Mouse (Mus musculus) stomach, embryonic 16.5 days (tissue): ENCODE data around the gene Rhag. TPM values are rescaled to one million over a fixed set of nuclear protein-coding genes. Genes with fewer than 3 reads are reported as not detected.

Experiments
- ATAC-seq: fragments of 200-750 bp; cut with Nextera tagmentation; 2 replicates; pipeline ENCODE4 v1.8.0; 2017; ENCODE audit warnings: moderate number of reproducible peaks, moderate TSS enrichment; ENCODE audit not compliant: insufficient read depth, low FRiP score
- H3K27ac ChIP-seq: fragments of 300-500 bp; sonication (generic); 2 replicates; pipeline ENCODE4 v1.5.1; 2014; ENCODE audit warnings: low read length
- H3K27me3 ChIP-seq: fragments of 300-500 bp; sonication (generic); 2 replicates; pipeline ENCODE4 v1.6.1; 2014; ENCODE audit warnings: low read length, control low read depth, mixed read lengths; ENCODE audit not compliant: control insufficient read depth, insufficient read depth
- H3K36me3 ChIP-seq: fragments of 300-500 bp; sonication (generic); 2 replicates; pipeline ENCODE4 v1.6.1; 2014; ENCODE audit warnings: low read length; ENCODE audit not compliant: control insufficient read depth, insufficient read depth
- H3K4me1 ChIP-seq: fragments of 300-500 bp; sonication (generic); 2 replicates; pipeline ENCODE4 v1.6.1; 2014; ENCODE audit warnings: low read length, control low read depth, mixed read lengths; ENCODE audit not compliant: control insufficient read depth, insufficient read depth
- H3K4me2 ChIP-seq: fragments of 300-500 bp; sonication (generic); 2 replicates; pipeline ENCODE4 v1.6.1; 2014; ENCODE audit warnings: low read depth, low read length, mixed read lengths
- H3K4me3 ChIP-seq: fragments of 300-500 bp; sonication (generic); replicated peaks from 2 replicates; pipeline ENCODE4 v1.5.1; 2014; ENCODE audit warnings: mild to moderate bottlenecking, low read length
- H3K9ac ChIP-seq: fragments of 300-500 bp; sonication (generic); 2 replicates; pipeline ENCODE4 v1.6.1; 2014; ENCODE audit warnings: low read length
- H3K9me3 ChIP-seq: fragments of 300-500 bp; sonication (generic); replicated peaks from 2 replicates; pipeline ENCODE4 v1.6.1; 2016; ENCODE audit warnings: low read length, control low read depth; ENCODE audit not compliant: control insufficient read depth
- WGBS: fragments of 180-500 bp; shearing (Covaris S2); extraction: QIAGEN DNeasy Blood & Tissue Kit; methylation state at CpG from one replicate; pipeline ENCODE4 v1.1.7; 2014; 5-methylcytosine and 5-hydroxymethylcytosine counted together
- polyA plus RNA-seq: library from polyadenylated mRNA; unstranded; fragments of >200 nt; fragmentation: Nextera tagmentation; extraction: Ambion mirVana; gene quantifications from 2 replicates; pipeline ENCODE4 v1.2.1, GENCODE M21; 2015

Gene Rhag
- polyA plus RNA-seq, result 8.5 and 10.6 TPM in 2 replicates

GRCm38 (mm10) chr17:40810934-40811333 lies at the start of gene Rhag:
Gene Rhag (plus strand): TSS chr17:40811126.
- no peaks in the 10 kb centered on the region for H3K36me3 ChIP-seq
- no peaks in the 10 kb centered on the region for H3K27me3 ChIP-seq
- no peak within 1 kb of the TSS for H3K4me3 ChIP-seq
- H3K9ac ChIP-seq, result no peak within 1 kb of the TSS
- H3K4me2 ChIP-seq, result no peak within 1 kb of the TSS
- no peak within 1 kb of the TSS for H3K27ac ChIP-seq
- H3K4me1 ChIP-seq, result no peaks in the 10 kb centered on the region
- H3K9me3 ChIP-seq, result no peaks in the 10 kb centered on the region
- WGBS, result 62% methylated on average over 1 of the region's 1 CpGs
- no peak for ATAC-seq

GRCm38 (mm10) chr17:40763662-40764061 lies 47.3 kb upstream of the Rhag start:
- H3K27ac ChIP-seq, result no peak overlapping the region
- H3K9ac ChIP-seq, result no peak overlapping the region
- no peak overlapping the region for H3K4me2 ChIP-seq
- H3K27me3 ChIP-seq, result no peaks in the 10 kb centered on the region
- H3K9me3 ChIP-seq, result no peaks in the 10 kb centered on the region
- no peaks in the 10 kb centered on the region for H3K4me1 ChIP-seq
- WGBS, result 67% methylated on average over 4 of the region's 4 CpGs
- no peaks in the 10 kb centered on the region for H3K36me3 ChIP-seq
- no peak for ATAC-seq
- H3K4me3 ChIP-seq, result no peak overlapping the region

DNA sequence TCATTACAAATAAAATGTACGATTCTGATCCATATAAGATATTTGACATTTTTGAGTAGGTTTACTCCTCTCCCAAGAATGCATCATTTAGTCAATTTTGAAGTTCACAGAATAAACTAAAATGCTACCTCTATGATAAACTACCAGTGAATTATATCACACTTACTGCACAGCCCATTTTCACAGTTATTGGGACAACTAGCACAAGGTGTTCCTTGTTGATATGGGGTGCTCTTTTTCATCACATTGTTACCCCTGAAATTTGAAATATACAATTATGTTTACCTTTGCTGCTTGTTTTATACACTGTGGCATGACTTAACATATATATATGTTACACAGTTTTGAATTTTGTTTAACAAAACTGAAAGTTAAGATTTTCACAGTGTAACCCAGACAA lies 43.8 kb upstream of the Rhag start:
- Histone ChIP-seq H3K36me3 (no peaks in the 10 kb centered on the region), H3K9me3 (no peaks in the 10 kb centered on the region), H3K4me2 (no peak overlapping the region), H3K27ac (no peak overlapping the region), H3K27me3 (no peaks in the 10 kb centered on the region), H3K9ac (no peak overlapping the region), H3K4me1 (no peaks in the 10 kb centered on the region), H3K4me3 (no peak overlapping the region)
- 81% methylated on average over 1 of the region's 1 CpGs for WGBS
- no peak for ATAC-seq

- Histone ChIP-seq H3K4me3 (no peak overlapping the region), H3K27ac (no peak overlapping the region), H3K9me3 (no peaks in the 10 kb centered on the region), H3K9ac (no peak overlapping the region), H3K27me3 (no peaks in the 10 kb centered on the region), H3K4me2 (no peak overlapping the region), H3K4me1 (no peaks in the 10 kb centered on the region), H3K36me3 (no peaks in the 10 kb centered on the region)
- no peak for ATAC-seq
Measured at GRCm38 (mm10) chr17:40789877-40790276, 21.0 kb upstream of the Rhag start.

- peak; percentile 29 for ATAC-seq
- H3K27me3 ChIP-seq, result no peaks in the 10 kb centered on the region
- no peaks in the 10 kb centered on the region for H3K4me1 ChIP-seq
- H3K9me3 ChIP-seq, result no peaks in the 10 kb centered on the region
- H3K4me3 ChIP-seq, result no peak overlapping the region
- H3K4me2 ChIP-seq, result no peak overlapping the region
- WGBS, result 48% methylated on average over 20 of the region's 20 CpGs
- no peak overlapping the region for H3K27ac ChIP-seq
- no peaks in the 10 kb centered on the region for H3K36me3 ChIP-seq
- H3K9ac ChIP-seq, result no peak overlapping the region
Measured at GRCm38 (mm10) chr17:40793921-40794854, 16.7 kb upstream of the Rhag start.

DNA sequence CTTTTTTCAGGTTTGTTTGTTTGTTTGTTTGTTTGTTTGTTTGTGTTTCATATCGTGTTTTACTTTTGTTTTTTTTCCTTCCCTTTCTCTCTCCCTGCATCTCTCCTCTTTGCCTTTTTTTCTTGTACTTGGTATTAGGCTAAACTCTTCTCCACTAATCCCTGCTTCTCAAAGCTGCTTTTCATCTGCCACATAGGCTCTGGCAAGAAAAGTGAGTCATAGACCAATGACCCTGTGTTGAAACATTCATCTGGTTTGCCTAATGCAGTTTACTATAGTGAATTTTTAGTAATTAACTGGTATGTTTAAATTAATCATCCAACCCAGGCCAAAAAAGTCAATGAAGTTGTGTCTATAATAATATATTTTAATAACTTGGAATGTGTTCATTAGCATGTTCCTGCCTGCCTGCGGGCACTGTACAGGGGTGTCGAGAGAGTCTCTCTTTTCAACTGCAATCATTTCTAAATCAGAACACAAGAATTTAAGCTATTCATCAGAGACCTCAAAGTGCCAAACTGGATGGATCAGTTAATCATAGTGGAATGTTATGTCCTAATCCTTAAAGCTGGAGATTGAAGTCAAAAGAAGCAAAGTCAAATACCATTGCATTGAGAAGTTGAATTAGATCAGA lies 8.1 kb upstream of the Rhag start:
- Histone ChIP-seq H3K9ac (no peak overlapping the region), H3K9me3 (no peaks in the 10 kb centered on the region), H3K4me3 (no peak overlapping the region), H3K27ac (no peak overlapping the region), H3K36me3 (no peaks in the 10 kb centered on the region), H3K4me1 (no peaks in the 10 kb centered on the region), H3K27me3 (no peaks in the 10 kb centered on the region), H3K4me2 (no peak overlapping the region)
- WGBS, result 71% methylated on average over 3 of the region's 3 CpGs
- ATAC-seq, result peak; percentile 69; the same call in 1 of the 2 replicates

GRCm38 (mm10) chr17:40806550-40806949 lies 4.4 kb upstream of the Rhag start:
- peak overlapping the region; percentile 75 for H3K27ac ChIP-seq

GRCm38 (mm10) chr17:40806953-40807572 lies 3.9 kb upstream of the Rhag start, which contains the start of gene Crisp2:
Gene Crisp2 (minus strand): TSS chr17:40807003.
- ATAC-seq, result no peak
- Histone ChIP-seq H3K9me3 (no peaks in the 10 kb centered on the region), H3K27me3 (no peaks in the 10 kb centered on the region), H3K4me1 (no peaks in the 10 kb centered on the region), H3K4me2 (no peak within 1 kb of the TSS), H3K4me3 (no peak within 1 kb of the TSS), H3K36me3 (no peaks in the 10 kb centered on the region), H3K9ac (no peak within 1 kb of the TSS), H3K27ac (peak within 1 kb of the TSS; percentile 75)
- WGBS, result 40% methylated on average over 2 of the region's 2 CpGs

More at GRCm38 (mm10) chr17:40806550-40806949, 4.4 kb upstream of the Rhag start:
- Histone ChIP-seq H3K4me3 (no peak overlapping the region), H3K4me1 (no peaks in the 10 kb centered on the region), H3K36me3 (no peaks in the 10 kb centered on the region), H3K4me2 (no peak overlapping the region), H3K27me3 (no peaks in the 10 kb centered on the region), H3K9ac (no peak overlapping the region), H3K9me3 (no peaks in the 10 kb centered on the region)
- ATAC-seq, result peak; percentile 60
- 28% methylated on average over 3 of the region's 3 CpGs for WGBS

- no peaks in the 10 kb centered on the region for H3K36me3 ChIP-seq
- H3K9me3 ChIP-seq, result no peaks in the 10 kb centered on the region
- no peaks in the 10 kb centered on the region for H3K4me1 ChIP-seq
- no peak overlapping the region for H3K4me3 ChIP-seq
- no peak overlapping the region for H3K4me2 ChIP-seq
- no peaks in the 10 kb centered on the region for H3K27me3 ChIP-seq
- no peak for ATAC-seq
- no peak overlapping the region for H3K27ac ChIP-seq
- no peak overlapping the region for H3K9ac ChIP-seq
Measured at GRCm38 (mm10) chr17:40808071-40808470, 2.9 kb upstream of the Rhag start.
